Mouse (Mus musculus): Measurements from ENCODE around the gene Olfr282. TPM values are rescaled to one million over a fixed set of nuclear protein-coding genes. Genes with fewer than 3 reads are reported as not detected.
"Not testable (repeated sequence)": the region's sequence is repeated elsewhere in the genome, so short reads cannot be mapped to it uniquely, and the experiment has no call there.

The Olfr282 gene
- polyA plus RNA-seq (2014; fragmentation: Nextera tagmentation; extraction: Ambion mirVana) = not detected in 2 replicates

DNA sequence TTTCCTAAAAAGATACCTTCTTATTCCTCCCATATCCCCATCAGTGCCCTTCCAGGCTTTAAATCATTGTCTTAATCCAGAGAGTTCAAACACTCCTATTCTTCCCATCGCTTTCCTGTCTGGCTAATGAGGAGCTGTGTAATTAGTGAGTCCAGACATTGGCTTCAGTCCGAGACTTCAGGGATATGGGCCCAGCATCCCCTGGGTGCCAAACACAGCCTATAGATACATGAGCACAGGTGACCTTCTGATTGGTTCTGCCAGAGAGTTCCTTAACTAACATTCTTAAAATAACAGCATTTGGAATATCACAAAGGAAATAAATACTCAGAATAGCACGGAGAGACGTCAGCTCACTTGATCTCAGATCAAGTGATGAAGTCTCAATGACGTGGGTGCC is at the start of gene Olfr282:
Gene Olfr282, plus strand, starts transcription at position 301 of the 400 bp plus-strand sequence.
- H3K27me3 ChIP-seq (ENCODE audit: control insufficient read depth, insufficient read depth, low read length); H3K4me1 ChIP-seq (replicated peaks; ENCODE audit: control insufficient read depth, insufficient read depth, low read length); H3K4me2 ChIP-seq (ENCODE audit: low read depth, low read length, severe bottlenecking); H3K27ac ChIP-seq (ENCODE audit: low read depth, low read length); H3K4me3 ChIP-seq (ENCODE audit: low read depth, low read length); H3K9ac ChIP-seq (ENCODE audit: low read length); H3K36me3 ChIP-seq (ENCODE audit: control insufficient read depth, insufficient read depth, low read length); ATAC-seq (replicated peaks; ENCODE audit: low FRiP score); DNase-seq (ENCODE audit: low spot score); H3K9me3 ChIP-seq (ENCODE audit: control insufficient read depth, low read length): not testable (repeated sequence)
- 78% methylated on average over 5 of the region's 5 CpGs for WGBS

- no peak overlapping the region for H3K9ac ChIP-seq (ENCODE audit: low read length)
- ATAC-seq (replicated peaks; ENCODE audit: low FRiP score) (no peak), DNase-seq (ENCODE audit: low spot score) (no peak)
- 80% methylated on average over 2 of the region's 2 CpGs for WGBS
- no peak overlapping the region for H3K27ac ChIP-seq (ENCODE audit: low read depth, low read length)
- H3K4me1 ChIP-seq (replicated peaks; ENCODE audit: control insufficient read depth, insufficient read depth, low read length) = no peaks in the 10 kb centered on the region
- H3K36me3 ChIP-seq (ENCODE audit: control insufficient read depth, insufficient read depth, low read length) = no peaks in the 10 kb centered on the region
- no peak overlapping the region for H3K4me2 ChIP-seq (ENCODE audit: low read depth, low read length, severe bottlenecking)
- no peaks in the 10 kb centered on the region for H3K27me3 ChIP-seq (ENCODE audit: control insufficient read depth, insufficient read depth, low read length)
- no peak overlapping the region for H3K4me3 ChIP-seq (ENCODE audit: low read depth, low read length)
- H3K9me3 ChIP-seq (ENCODE audit: control insufficient read depth, low read length) = no peaks in the 10 kb centered on the region
Measured at GRCm38 (mm10) chr15:98387621-98388020, 43.4 kb upstream of the Olfr282 start.

DNA sequence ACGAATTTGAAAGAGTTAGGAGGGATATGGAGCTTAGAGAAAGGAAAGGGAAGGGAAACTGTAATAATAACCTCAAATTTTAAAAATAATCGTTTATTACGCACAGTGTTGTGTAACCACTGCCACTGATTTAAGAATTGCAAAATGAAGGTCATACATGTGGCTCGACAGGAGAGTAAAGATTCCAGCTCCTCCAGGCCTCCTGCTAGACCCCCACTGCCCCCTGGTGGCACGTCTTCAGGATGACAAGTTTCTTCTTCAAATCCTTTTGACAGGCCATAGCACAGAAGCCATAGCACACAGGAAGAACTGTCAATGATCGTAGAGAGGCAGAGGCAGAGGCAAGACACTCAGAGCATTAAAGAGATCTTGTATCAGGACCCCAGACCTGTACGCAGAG is 41.2 kb upstream of the Olfr282 start:
- 32% methylated on average over 7 of the region's 7 CpGs for WGBS
- H3K36me3 ChIP-seq (ENCODE audit: control insufficient read depth, insufficient read depth, low read length) = no peaks in the 10 kb centered on the region
- H3K4me2 ChIP-seq (ENCODE audit: low read depth, low read length, severe bottlenecking) = no peak overlapping the region
- H3K27me3 ChIP-seq (ENCODE audit: control insufficient read depth, insufficient read depth, low read length) = no peaks in the 10 kb centered on the region
- no peak overlapping the region for H3K4me3 ChIP-seq (ENCODE audit: low read depth, low read length)
- ATAC-seq (replicated peaks; ENCODE audit: low FRiP score) (no peak), DNase-seq (ENCODE audit: low spot score) (peak; percentile 87)
- no peaks in the 10 kb centered on the region for H3K9me3 ChIP-seq (ENCODE audit: control insufficient read depth, low read length)
- H3K27ac ChIP-seq (ENCODE audit: low read depth, low read length) = no peak overlapping the region
- no peaks in the 10 kb centered on the region for H3K4me1 ChIP-seq (replicated peaks; ENCODE audit: control insufficient read depth, insufficient read depth, low read length)
- no peak overlapping the region for H3K9ac ChIP-seq (ENCODE audit: low read length)

DNA sequence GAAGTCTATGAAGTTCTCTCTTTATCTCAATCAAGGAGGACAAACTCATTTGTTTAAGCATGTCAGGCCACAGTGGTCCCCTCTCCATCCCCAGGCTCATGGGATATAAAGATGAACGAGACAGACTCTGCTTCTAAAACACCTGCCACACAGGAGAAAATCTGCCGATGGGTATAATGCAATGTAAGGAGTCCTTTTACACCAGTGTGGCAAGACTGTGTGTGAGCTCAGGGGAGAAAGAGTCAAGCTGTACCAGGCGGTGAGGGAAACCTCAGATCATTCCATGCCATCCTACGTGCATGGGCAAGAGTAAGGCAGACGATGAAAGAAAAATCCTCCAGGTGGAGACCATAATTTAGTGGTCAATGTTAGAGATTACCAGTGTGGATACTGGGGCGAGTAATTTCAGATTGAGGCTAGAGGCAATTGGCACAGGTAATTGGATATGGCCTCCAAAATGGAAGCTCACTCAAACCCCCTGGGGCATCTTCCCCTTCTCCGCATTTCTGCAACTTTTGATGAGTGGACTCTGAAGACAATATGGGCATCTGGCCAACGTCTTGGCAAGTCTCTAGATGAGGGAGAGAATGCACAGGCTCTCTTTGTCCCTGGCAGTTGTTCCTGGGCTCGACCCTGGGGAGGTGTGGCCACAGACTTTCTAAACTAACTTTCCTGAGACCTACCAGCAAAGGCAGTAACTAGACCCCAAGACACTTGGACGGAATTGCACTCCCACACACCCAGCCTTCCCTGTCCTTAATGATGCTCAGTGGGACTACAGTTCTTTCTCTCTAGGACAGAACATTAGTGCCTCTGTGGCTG is 39.7 kb upstream of the Olfr282 start:
- ATAC-seq (replicated peaks; ENCODE audit: low FRiP score) = no peak

DNA sequence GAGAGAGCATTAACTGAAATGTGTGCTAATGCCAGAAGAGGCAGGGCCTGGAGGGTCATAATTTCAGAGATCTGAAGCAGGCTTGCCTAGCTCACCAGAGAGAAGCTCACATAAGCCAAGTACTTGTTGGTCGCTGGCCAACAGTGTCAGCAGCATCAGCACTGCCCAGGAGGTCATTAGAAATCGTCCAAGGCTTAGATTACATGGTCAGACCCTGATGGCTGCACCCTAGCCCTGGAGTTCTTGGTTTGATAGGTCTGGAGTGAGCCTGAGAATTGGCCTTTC is 39.2 kb upstream of the Olfr282 start:
- Histone ChIP-seq H3K27me3 (ENCODE audit: control insufficient read depth, insufficient read depth, low read length) (no peaks in the 10 kb centered on the region), H3K4me1 (replicated peaks; ENCODE audit: control insufficient read depth, insufficient read depth, low read length) (no peaks in the 10 kb centered on the region), H3K27ac (ENCODE audit: low read depth, low read length) (no peak overlapping the region), H3K9ac (ENCODE audit: low read length) (no peak overlapping the region), H3K4me2 (ENCODE audit: low read depth, low read length, severe bottlenecking) (no peak overlapping the region), H3K4me3 (ENCODE audit: low read depth, low read length) (no peak overlapping the region), H3K9me3 (ENCODE audit: control insufficient read depth, low read length) (no peaks in the 10 kb centered on the region), H3K36me3 (ENCODE audit: control insufficient read depth, insufficient read depth, low read length) (no peaks in the 10 kb centered on the region)
- DNase-seq (ENCODE audit: low spot score) = no peak
- 59% methylated on average over 2 of the region's 2 CpGs for WGBS
- no peak for ATAC-seq (replicated peaks; ENCODE audit: low FRiP score)

More for the DNA sequence above, 39.7 kb upstream of the Olfr282 start:
- Histone ChIP-seq H3K9me3 (ENCODE audit: control insufficient read depth, low read length) (no peaks in the 10 kb centered on the region), H3K4me1 (replicated peaks; ENCODE audit: control insufficient read depth, insufficient read depth, low read length) (no peaks in the 10 kb centered on the region), H3K27ac (ENCODE audit: low read depth, low read length) (no peak overlapping the region), H3K9ac (ENCODE audit: low read length) (no peak overlapping the region), H3K36me3 (ENCODE audit: control insufficient read depth, insufficient read depth, low read length) (no peaks in the 10 kb centered on the region), H3K4me3 (ENCODE audit: low read depth, low read length) (no peak overlapping the region), H3K4me2 (ENCODE audit: low read depth, low read length, severe bottlenecking) (no peak overlapping the region), H3K27me3 (ENCODE audit: control insufficient read depth, insufficient read depth, low read length) (no peaks in the 10 kb centered on the region)
- 80% methylated on average over 10 of the region's 10 CpGs for WGBS
- no peak for DNase-seq (ENCODE audit: low spot score)

- Histone ChIP-seq H3K4me2 (ENCODE audit: low read depth, low read length, severe bottlenecking) (no peak overlapping the region), H3K27ac (ENCODE audit: low read depth, low read length) (no peak overlapping the region), H3K9me3 (ENCODE audit: control insufficient read depth, low read length) (no peaks in the 10 kb centered on the region), H3K27me3 (ENCODE audit: control insufficient read depth, insufficient read depth, low read length) (no peaks in the 10 kb centered on the region), H3K9ac (ENCODE audit: low read length) (no peak overlapping the region), H3K4me1 (replicated peaks; ENCODE audit: control insufficient read depth, insufficient read depth, low read length) (no peaks in the 10 kb centered on the region), H3K4me3 (ENCODE audit: low read depth, low read length) (no peak overlapping the region), H3K36me3 (ENCODE audit: control insufficient read depth, insufficient read depth, low read length) (no peaks in the 10 kb centered on the region)
- WGBS = 78% methylated on average over 1 of the region's 1 CpGs
- DNase-seq (ENCODE audit: low spot score) (no peak), ATAC-seq (replicated peaks; ENCODE audit: low FRiP score) (no peak)
Measured at GRCm38 (mm10) chr15:98397136-98397535, 33.9 kb upstream of the Olfr282 start.

DNA sequence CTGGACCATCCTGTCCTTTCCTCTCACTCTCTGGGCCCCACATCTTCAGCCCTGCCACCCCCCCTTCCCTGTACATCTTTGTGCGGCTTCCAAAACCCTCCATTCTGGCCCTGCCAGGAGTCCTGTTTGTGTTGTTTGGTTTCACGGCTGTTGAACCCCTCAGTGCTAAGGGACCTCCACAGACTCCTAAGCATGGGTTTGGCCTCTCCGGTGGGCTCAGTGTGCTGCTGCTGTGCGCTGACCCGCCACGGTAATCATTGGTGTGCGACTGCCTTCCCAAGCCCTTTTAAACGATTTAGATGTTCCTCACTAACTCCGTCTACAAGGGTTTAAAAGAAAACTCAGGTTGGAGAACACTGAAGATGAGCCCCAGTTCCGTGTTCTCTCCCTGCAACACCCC is 28.7 kb upstream of the Olfr282 start:
- H3K27ac ChIP-seq (ENCODE audit: low read depth, low read length) = no peak overlapping the region
- no peaks in the 10 kb centered on the region for H3K36me3 ChIP-seq (ENCODE audit: control insufficient read depth, insufficient read depth, low read length)
- 91% methylated on average over 10 of the region's 10 CpGs for WGBS
- H3K4me1 ChIP-seq (replicated peaks; ENCODE audit: control insufficient read depth, insufficient read depth, low read length) = no peaks in the 10 kb centered on the region
- H3K9ac ChIP-seq (ENCODE audit: low read length) = no peak overlapping the region
- no peak for DNase-seq (ENCODE audit: low spot score)
- H3K4me3 ChIP-seq (ENCODE audit: low read depth, low read length) = no peak overlapping the region
- H3K27me3 ChIP-seq (ENCODE audit: control insufficient read depth, insufficient read depth, low read length) = no peaks in the 10 kb centered on the region
- no peaks in the 10 kb centered on the region for H3K9me3 ChIP-seq (ENCODE audit: control insufficient read depth, low read length)
- ATAC-seq (replicated peaks; ENCODE audit: low FRiP score) = no peak
- H3K4me2 ChIP-seq (ENCODE audit: low read depth, low read length, severe bottlenecking) = no peak overlapping the region

- Histone ChIP-seq H3K4me3 (ENCODE audit: low read depth, low read length) (no peak overlapping the region), H3K9ac (ENCODE audit: low read length) (no peak overlapping the region), H3K27me3 (ENCODE audit: control insufficient read depth, insufficient read depth, low read length) (no peaks in the 10 kb centered on the region), H3K36me3 (ENCODE audit: control insufficient read depth, insufficient read depth, low read length) (no peaks in the 10 kb centered on the region), H3K27ac (ENCODE audit: low read depth, low read length) (no peak overlapping the region), H3K4me2 (ENCODE audit: low read depth, low read length, severe bottlenecking) (no peak overlapping the region), H3K9me3 (ENCODE audit: control insufficient read depth, low read length) (no peaks in the 10 kb centered on the region), H3K4me1 (replicated peaks; ENCODE audit: control insufficient read depth, insufficient read depth, low read length) (no peaks in the 10 kb centered on the region)
- ATAC-seq (replicated peaks; ENCODE audit: low FRiP score) (no peak), DNase-seq (ENCODE audit: low spot score) (no peak)
- 77% methylated on average over 17 of the region's 17 CpGs for WGBS
Measured at GRCm38 (mm10) chr15:98408406-98409060, 22.5 kb upstream of the Olfr282 start.

GRCm38 (mm10) chr15:98409635-98410034 is 21.4 kb upstream of the Olfr282 start:
- H3K9me3 ChIP-seq (ENCODE audit: control insufficient read depth, low read length) = no peaks in the 10 kb centered on the region
- WGBS = 95% methylated on average over 2 of the region's 2 CpGs
- H3K9ac ChIP-seq (ENCODE audit: low read length) = no peak overlapping the region
- H3K27me3 ChIP-seq (ENCODE audit: control insufficient read depth, insufficient read depth, low read length) = no peaks in the 10 kb centered on the region
- no peak overlapping the region for H3K4me2 ChIP-seq (ENCODE audit: low read depth, low read length, severe bottlenecking)
- H3K4me3 ChIP-seq (ENCODE audit: low read depth, low read length) = no peak overlapping the region
- H3K27ac ChIP-seq (ENCODE audit: low read depth, low read length) = no peak overlapping the region
- no peak for ATAC-seq (replicated peaks; ENCODE audit: low FRiP score)
- H3K36me3 ChIP-seq (ENCODE audit: control insufficient read depth, insufficient read depth, low read length) = no peaks in the 10 kb centered on the region
- no peak for DNase-seq (ENCODE audit: low spot score)
- H3K4me1 ChIP-seq (replicated peaks; ENCODE audit: control insufficient read depth, insufficient read depth, low read length) = no peaks in the 10 kb centered on the region

Measured in forebrain, embryonic 11.5 days (tissue).